Mouse (Mus musculus) bone marrow, adult 2 months (tissue): Measurements from ENCODE around the gene Slc6a4. TPM values are rescaled to one million over a fixed set of nuclear protein-coding genes. Genes with fewer than 3 reads are reported as not detected.

Experiments
- H3K27ac ChIP-seq: fragments of 200-500 bp; 2 replicates; pipeline ENCODE4 v1.5.1; 2012; ENCODE audit warnings: low read depth, mild to moderate bottlenecking, control low read depth, inconsistent platforms, low read length; ENCODE audit not compliant: control insufficient read depth, poor library complexity, insufficient read depth
- H3K4me1 ChIP-seq: fragments of 200-500 bp; 2 replicates; pipeline ENCODE4 v1.6.1; 2011; ENCODE audit warnings: low read length; ENCODE audit not compliant: control insufficient read depth, insufficient read depth
- H3K4me3 ChIP-seq: fragments of 200-500 bp; replicated peaks from 2 replicates; pipeline ENCODE3; 2011; ENCODE audit warnings: mild to moderate bottlenecking, low read depth, low read length, control low read depth; ENCODE audit not compliant: control insufficient read depth
- CTCF ChIP-seq: fragments of 200-500 bp; IDR thresholded peaks from 2 replicates; pipeline ENCODE4 v1.5.1; 2011; ENCODE audit warnings: low read length, control low read depth; ENCODE audit not compliant: control insufficient read depth, insufficient read depth
- POLR2A ChIP-seq: fragments of 200-500 bp; IDR thresholded peaks from 2 replicates; pipeline ENCODE4 v1.6.1; 2011; ENCODE audit warnings: low read depth, mild to moderate bottlenecking, control low read depth, low read length, borderline replicate concordance; ENCODE audit not compliant: control insufficient read depth
- WGBS: fragments of 180-500 bp; shearing (Covaris S2); methylation state at CpG from one replicate; pipeline ENCODE4 v1.1.7; 2018; 5-methylcytosine and 5-hydroxymethylcytosine counted together
- polyA plus RNA-seq: library from polyadenylated mRNA; stranded (reverse); fragments of >200 nt; gene quantifications from 2 replicates; pipeline ENCODE4 v1.2.4, GENCODE M21; 2011; ENCODE audit warnings: low replicate concordance; ENCODE audit not compliant: missing spikeins, insufficient read depth, insufficient read length

Slc6a4 gene
- polyA plus RNA-seq, 1 experiment: 37.7 TPM

- H3K4me1 ChIP-seq: peaks cover 3% of the 10 kb centered on the region
- 16% methylated on average over 5 of the region's 5 CpGs for WGBS
- no peak for TF ChIP-seq CTCF
- TF ChIP-seq POLR2A: no peak
- no peak overlapping the region for H3K27ac ChIP-seq
- no peak overlapping the region for H3K4me3 ChIP-seq
These were observed 7.6 kb upstream of the Slc6a4 start for GRCm38 (mm10) chr11:76990839-76991238.

DNA sequence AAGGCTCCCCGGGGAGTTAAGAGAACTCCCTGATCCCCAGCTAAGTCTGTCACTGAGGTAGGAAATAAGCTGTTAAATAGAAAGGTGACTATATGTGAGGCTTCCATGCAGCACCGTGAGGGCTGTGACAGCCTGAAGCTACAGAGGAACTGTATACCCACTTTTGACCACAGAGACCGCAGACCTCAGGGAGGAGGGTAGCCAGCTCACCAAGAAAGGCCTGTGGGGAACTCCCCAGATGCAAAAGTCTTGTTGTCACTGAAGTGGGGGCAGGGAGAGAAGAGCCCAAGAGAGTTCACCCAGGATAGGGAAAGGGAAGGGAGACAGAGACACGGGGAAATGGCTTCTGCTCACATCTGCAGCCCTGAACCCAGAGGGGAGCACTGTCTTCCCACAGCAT, 5.5 kb upstream of the Slc6a4 start:
- under 1% methylated on average over 4 of the region's 4 CpGs for WGBS
- Histone ChIP-seq H3K4me1 (peaks cover 7% of the 10 kb centered on the region), H3K4me3 (no peak overlapping the region), H3K27ac (no peak overlapping the region)
- no peak for TF ChIP-seq CTCF
- TF ChIP-seq POLR2A: no peak

GRCm38 (mm10) chr11:76995966-76996672, 2.3 kb upstream of the Slc6a4 start:
- TF ChIP-seq CTCF (no peak), POLR2A (no peak)
- Histone ChIP-seq H3K4me3 (peak overlapping the region; percentile 21), H3K27ac (peak overlapping the region; percentile 9; the same call in 1 of the 2 replicates), H3K4me1 (peaks cover 7% of the 10 kb centered on the region)
- WGBS: 10% methylated on average over 20 of the region's 20 CpGs

- Histone ChIP-seq H3K27ac (no peak overlapping the region), H3K4me3 (peak overlapping the region; percentile 8), H3K4me1 (peaks cover 7% of the 10 kb centered on the region)
- under 1% methylated on average over 21 of the region's 21 CpGs for WGBS
- TF ChIP-seq CTCF (peak; percentile 78), POLR2A (0 out of 2 replicates have a peak, but pooled peaks have one; percentile 33)
These were observed 1.1 kb upstream of the Slc6a4 start for GRCm38 (mm10) chr11:76997305-76997704.

- 9% methylated on average over 24 of the region's 24 CpGs for WGBS
- no peak for TF ChIP-seq CTCF
- TF ChIP-seq POLR2A: no peak
- Histone ChIP-seq H3K4me3 (no peak overlapping the region), H3K27ac (no peak overlapping the region), H3K4me1 (peaks cover 4% of the 10 kb centered on the region)
These were observed 363 bp downstream of the Slc6a4 start for GRCm38 (mm10) chr11:76998705-76999226.

DNA sequence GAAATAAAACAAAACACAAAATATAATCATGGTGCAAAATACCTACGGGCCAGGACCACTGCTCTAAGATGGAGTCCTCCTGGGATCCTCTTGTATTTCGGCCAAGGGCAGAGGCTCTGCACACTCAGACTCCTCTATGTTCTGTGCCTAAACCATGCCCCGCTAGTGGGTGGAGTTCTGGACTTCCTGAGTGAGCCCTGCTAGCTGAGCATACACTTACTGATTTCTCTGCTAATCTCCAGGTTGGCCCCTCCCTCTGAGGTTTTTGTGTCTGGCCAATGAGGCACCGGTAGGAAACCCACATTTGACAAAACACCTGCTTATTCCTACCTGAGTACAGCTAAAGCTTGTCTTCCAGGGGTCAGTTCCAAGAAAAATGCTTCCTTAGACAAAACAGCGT, 2.3 kb downstream of the Slc6a4 start:
- TF ChIP-seq POLR2A (no peak), CTCF (no peak)
- no peak overlapping the region for H3K27ac ChIP-seq
- H3K4me3 ChIP-seq: no peak overlapping the region
- H3K4me1 ChIP-seq: peaks cover 4% of the 10 kb centered on the region
- WGBS: 20% methylated on average over 5 of the region's 5 CpGs

- 89% methylated on average over 1 of the region's 1 CpGs for WGBS
- no peak overlapping the region for H3K27ac ChIP-seq
- TF ChIP-seq POLR2A (no peak), CTCF (no peak)
- no peaks in the 10 kb centered on the region for H3K4me1 ChIP-seq
- no peak overlapping the region for H3K4me3 ChIP-seq
These were observed 4.0 kb downstream of the Slc6a4 start for GRCm38 (mm10) chr11:77002361-77002760.

- Histone ChIP-seq H3K4me3 (no peak overlapping the region), H3K27ac (no peak overlapping the region), H3K4me1 (no peaks in the 10 kb centered on the region)
- WGBS: 47% methylated on average over 4 of the region's 4 CpGs
- TF ChIP-seq POLR2A: no peak
- no peak for TF ChIP-seq CTCF
These were observed 7.5 kb downstream of the Slc6a4 start for GRCm38 (mm10) chr11:77005881-77006280.
